Mouse (Mus musculus): ENCODE results near the gene Rnf145.
"Not testable (repeated sequence)": the region's sequence is repeated elsewhere in the genome, so short reads cannot be mapped to it uniquely, and the experiment has no call there.

Rnf145 gene

DNA sequence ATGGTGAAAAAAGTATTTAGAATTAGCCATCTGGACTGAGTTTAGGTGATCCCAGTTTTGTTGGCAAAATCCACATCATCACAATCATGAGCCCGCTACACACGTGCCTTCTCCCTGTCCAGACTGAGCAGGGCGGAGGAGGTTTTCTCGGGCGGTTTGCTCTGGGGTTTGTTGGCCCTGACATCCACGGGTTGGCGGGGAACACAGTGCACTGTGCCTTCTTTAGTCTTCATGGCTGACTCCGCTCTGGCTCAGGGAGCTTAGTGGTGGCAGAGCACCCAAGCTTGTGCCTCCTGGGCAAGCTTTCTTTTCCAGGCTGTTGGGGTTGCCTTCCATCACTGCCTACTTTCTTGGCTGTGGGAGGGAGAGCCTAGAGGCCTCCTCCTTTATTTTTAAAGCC, 41.6 kb downstream of the Rnf145 start:
- intact Hi-C loops (cut with DNase I), result no loop called here

DNA sequence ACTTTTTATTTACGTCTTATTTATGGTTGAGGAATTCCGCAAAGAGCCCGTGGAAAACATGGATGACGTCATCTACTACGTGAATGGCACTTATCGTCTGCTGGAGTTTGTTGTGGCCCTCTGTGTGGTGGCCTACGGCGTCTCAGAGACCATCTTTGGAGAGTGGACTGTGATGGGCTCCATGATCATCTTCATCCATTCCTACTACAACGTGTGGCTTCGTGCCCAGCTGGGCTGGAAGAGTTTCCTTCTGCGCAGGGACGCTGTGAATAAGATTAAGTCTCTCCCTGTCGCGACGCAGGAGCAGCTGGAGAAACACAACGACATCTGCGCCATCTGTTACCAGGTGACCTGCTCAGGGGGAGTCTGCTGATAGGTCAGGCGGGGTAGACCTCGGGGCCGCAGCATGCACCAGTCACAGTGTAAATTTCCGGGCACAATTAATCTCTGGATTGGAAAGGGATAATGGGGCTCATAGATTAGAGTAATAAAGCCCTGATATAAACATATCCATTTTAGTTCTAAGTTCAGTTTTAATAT, 42.8 kb downstream of the Rnf145 start:
- intact Hi-C loops (cut with DNase I), result no loop called here

DNA sequence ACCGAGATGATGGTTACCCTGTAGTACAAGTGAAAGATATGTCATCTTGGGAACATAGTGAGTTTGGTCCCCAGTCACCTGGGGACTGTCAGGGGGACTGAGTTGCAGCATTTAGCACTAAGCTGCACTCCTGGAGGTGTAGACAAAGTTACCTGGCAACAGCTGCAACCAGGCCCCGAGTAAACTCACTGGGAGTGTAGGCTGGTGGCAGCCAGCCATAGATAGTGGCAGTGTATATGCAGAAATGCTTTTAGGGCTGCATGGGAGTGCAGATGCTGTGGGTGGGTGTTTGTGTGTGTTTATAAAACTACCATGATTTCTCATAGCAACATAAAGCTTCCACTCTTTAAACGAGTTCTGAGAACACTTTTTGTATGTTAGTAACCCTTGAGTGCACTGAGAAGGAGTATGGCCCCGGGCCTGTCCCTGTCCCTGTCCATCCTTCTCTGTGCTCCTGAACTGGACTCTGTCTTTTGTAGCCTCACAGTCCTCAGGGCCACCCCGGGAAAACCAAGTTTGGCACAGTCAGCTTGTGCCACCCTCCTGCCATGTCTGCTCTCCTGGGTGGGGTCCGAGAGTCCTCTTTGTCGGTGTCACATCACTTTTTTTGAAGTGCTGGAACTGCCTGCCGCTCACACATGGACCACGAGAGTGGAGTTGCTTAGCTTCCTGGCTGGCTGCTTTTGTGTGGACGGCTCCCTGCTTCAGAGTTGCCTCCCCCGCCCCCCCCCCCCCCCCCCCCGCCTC, 43.8 kb downstream of the Rnf145 start:
- intact Hi-C loops (cut with DNase I), result no loop called here

DNA sequence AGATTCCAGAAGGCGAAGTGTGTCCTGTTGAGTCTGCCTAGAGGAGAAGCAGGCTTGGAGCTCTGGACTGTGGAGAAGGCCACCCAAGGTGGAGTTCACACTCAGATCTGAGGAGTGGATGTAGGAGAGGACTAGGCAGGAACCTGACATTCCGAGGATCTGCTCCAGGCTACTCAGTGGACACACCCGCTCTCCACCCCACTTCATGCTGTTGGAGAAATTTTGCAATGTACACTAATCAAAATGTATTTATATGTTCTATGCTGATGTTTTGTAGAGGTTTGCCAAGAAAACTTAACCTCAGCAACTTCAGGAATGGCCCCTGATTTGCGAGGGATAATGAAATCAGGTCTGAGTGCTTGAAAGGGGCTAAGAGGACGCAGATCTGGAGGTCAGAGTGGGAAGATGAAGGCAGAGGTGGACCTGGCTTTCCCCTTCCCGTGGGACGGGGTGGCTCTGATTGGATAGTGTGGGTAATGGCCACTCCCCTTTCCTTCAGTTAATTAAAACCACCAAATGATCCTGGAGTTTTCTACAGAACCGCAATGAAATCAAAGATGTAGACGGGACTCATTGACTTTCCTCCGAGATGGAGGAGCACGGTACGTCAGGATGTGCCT, 45.6 kb downstream of the Rnf145 start:
- intact Hi-C loops (cut with DNase I), result no loop called here

DNA sequence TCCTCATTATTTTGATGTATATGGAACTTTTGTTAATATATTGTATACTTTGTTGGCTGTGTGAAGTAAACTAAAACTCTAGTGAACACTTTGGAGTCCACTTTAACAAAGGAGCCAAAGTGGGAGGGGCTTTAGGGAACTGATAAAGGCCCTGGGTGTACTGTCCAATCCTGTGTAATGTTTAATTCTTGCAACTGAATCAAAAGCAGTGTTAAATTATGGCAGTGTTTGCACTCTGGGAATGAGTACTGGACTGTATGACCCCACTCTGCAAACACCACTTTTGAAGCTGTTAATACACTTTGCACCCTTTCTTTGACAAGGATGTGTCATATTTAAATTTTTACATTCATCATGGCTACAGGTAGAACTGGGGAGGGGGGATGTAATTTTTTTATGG, 46.2 kb downstream of the Rnf145 start:
- intact Hi-C loops (cut with DNase I), result no loop called here

DNA sequence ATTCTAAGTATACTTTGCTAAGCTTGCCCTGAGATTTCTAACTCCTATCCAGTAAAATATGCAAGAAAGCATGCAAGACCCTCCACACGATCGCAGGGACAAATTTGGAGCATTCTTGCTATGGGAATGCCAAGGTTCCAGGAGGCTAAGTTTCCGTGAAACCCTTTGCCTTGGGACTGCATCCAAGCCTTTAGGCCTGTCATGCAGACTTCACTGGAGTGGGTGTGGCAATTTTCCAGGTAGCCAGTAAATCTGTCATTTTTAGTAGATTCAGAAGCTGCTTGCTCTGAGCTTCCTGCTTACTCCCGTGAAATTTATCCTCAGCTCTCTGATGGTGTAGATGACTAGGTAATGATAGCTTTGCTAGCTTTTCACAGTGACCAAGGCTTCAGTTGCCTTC, 51.6 kb downstream of the Rnf145 start:
- intact Hi-C loops (cut with DNase I), result not testable (repeated sequence)

DNA sequence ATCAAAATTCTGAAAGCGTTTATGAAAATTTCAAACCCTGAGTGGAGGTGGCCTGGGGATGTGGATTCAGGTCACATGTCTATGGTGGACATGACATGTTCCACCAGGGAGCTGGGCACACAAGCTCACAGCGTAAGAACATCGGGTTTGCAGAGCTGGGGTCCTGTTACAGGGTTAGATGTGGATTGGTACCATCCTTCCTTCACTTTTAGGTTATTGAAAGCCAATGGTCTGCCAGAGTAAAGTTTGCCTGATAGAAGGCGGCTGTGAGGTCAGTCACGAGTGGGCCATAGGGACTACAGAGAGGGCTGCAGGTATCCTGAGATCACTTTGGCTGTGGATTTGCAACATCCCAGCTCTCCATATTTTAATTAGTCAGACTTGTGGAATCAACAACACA, 54.0 kb downstream of the Rnf145 start:
- intact Hi-C loops (cut with DNase I), result no loop called here

DNA sequence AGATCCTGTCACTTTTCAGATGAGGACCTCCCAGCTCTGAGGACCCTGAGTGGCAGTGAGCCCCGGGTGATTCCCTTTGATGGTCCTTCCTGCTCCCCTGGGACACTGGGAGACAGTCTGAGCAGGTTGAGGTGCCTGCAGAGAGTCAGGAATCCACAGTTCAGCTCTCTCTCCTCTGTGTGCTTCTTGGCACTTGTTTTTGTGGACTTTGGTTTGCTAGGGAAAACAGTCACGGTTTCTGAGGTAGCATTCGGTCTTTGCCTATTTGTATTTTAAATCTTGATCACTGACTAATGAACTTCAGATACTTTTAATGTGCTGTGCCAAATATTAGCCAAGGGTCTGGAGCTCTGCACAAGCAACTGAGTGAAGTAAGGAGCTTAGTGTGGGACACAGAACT, 54.6 kb downstream of the Rnf145 start:
- intact Hi-C loops (cut with DNase I), result no loop called here

DNA sequence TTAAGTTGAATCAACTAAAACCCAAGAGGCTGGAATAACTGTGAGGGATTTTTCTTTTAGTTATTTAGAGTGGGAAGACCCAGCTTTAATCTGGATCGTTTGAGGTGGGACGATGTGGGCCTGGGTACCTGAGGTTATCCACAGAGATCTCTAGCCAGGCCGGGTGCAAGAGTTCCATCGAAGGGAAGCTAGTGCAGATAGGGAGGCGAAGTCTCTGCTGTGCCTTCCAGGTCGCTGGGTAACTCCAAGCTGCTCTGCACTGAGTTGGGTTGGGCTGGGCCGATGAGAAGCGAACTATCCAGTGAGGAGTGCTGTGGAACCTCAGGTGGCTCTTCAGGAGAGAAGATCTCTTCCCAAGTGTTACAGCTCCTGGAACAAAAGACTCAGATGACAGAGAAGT, 55.6 kb downstream of the Rnf145 start:
- intact Hi-C loops (cut with DNase I), result no loop called here

DNA sequence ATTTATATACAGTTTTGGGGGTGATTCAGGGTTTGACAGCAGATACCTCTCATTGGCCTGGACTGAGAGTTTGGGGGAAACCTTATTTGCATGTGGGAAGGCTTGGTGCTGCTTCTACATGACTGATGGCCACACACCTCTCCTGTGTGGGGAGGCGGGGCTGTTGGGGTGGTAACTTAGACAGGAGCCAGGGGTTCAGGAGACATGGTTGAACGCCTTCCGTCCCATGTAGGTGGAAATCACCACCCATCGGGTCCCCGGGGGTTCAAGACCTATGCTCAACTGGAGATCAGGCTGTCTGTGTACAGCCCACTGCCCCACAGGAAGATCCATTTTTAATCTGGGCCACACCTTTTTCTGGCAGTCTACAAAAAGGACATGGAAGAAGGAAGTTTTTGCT, 56.1 kb downstream of the Rnf145 start:
- intact Hi-C loops (cut with DNase I), result loop anchor here (5.0 kb wide), 1 partner anchor 103 kb away; the partner anchor contains the start of gene Ublcp1

DNA sequence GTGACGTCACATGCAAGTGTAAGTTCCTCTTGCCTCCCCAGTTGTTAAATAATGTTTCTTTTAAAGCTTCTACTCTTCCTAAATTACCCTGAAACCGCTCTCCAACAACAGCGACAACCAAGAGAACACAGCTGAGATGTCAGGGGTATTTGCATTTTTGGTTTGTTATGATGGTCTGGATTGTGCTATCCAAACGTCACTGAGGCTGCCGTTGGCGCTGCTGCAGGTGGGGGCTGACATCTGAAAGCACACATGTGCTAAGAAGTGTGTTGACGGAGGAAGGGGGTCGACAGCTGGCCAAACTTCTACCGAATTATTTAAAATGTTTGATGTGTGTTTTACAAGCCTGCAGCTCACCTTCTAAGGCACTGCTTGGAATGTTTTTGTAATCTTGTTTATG, 59.1 kb downstream of the Rnf145 start:
- intact Hi-C loops (cut with DNase I), result loop anchor here (5.0 kb wide), 1 partner anchor 106 kb away; the partner anchor contains the start of gene Ublcp1

DNA sequence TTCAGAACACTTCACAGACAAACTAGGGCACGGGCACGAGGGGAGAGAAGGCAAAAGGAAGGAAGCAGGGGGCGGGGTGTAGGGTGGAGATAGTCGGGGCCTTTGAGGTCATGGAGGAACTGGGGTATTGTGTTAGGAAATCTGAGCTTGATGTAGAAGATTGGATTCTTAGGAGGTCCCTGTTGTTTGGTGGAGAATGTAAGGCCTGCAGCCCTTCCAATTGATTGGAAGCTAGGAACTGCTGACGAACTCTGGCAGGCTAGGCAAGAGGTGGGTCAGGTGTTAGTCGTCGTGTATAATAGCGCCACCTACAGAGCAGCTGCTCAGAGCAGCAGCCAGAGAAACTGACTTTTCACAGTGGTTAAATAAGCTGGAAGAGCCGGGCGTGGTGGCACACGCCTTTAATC, 62.5 kb downstream of the Rnf145 start:
- intact Hi-C loops (cut with DNase I), result no loop called here

DNA sequence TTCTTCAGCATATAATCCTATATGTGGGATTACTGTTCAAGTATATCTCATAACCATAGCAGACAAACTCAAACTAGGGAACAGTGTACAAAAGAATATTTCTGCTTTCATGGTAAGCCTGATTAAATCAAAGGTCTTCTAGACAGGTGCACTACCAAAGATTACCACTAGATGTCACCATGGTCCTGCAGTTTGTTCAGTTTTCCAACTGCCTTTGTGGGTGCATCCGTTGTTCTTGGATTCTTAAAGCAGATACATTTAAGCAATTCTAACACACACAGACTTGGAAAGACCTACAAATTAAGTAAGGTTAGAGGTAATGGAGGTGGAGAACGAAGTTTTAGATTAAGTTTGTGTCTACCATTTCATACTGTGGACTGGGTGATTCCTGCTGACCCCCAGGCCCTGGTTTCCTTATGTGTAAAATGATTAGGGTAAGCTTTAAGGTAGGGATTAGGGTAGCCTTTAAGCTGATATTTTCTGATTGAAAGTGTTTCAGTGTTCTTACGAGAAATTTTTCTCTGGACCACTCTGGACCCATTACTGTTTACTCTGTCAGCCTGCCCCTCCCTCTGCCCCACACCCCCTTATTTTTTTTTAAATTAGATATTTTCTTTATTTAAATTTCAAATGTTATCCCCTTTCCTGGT, 67.4 kb downstream of the Rnf145 start:
- intact Hi-C loops (cut with DNase I), result no loop called here

DNA sequence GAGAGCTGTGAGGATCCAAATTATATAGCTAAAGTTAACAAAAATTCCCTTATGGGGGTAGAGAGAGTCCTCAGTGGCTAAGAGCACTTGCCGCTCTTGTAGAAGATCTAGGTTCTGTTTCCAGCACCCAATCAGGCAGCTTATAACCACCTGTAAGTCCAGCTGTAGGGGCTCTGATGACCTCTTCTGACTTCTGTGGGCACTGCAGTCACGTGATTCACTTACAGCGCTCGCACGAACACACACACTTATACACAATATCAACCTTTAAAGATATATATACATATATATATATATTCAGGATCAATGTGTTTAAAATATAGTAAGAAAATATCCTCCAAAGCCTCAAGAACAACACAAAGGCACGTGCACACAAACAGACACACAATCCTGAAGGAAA, 74.3 kb downstream of the Rnf145 start:
- intact Hi-C loops (cut with DNase I), result no loop called here

DNA sequence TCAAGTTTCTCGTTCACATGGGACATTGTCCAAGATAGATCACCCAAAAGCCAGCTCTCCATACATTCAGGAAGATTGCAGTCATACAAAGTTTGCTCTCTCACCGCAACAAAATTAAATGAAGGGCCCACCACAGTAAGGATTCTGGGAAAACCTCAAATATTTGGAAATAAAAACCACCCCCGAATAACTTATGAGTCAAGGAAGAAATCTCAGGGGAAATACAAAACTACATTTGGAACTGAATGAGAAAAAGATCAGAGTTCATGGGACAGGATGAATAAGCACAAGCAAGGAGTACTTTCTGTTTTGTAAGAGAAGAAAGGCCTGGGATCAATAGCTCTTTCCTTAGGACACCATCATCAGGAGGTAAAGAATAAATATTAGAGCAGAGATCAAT, 76.0 kb downstream of the Rnf145 start:
- intact Hi-C loops (cut with DNase I), result no loop called here

DNA sequence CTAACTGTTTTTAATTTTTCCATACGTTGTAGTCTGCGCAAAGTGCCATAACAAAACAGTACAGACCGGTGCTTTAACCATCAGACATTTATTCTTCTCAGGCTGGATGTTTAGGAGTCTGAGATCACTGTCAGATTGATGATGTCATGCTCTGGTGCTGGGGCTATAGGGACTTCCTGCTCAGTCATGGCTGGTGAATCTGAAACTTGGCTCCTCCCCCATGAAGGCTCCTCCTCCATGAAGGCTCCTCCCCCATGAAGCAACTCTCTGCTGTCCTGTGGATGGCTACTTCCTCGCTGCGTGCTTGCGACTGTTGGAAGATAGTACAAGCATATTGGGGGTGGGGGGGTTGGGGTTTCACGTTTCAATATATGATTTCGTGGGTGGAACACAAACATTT, 88.1 kb downstream of the Rnf145 start:
- intact Hi-C loops (cut with DNase I), result no loop called here

DNA sequence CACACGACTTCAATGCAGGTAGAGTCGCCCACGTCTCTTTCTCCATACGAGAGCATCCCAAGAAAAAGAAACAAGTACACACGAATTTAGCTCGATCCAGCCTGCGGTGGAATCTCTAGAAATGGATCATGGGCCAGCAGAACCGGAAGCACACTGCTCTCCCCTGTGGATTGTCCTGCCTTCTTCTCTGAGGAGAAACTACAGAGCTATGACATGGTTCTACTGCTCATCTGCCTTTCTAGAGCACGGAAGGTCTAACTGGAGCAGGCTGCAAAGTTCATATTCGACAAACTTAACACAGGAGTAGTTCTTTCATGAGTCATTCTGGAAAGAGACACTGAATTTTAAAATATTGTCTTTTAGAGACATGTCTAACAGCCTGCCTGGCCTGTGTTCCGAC, 89.9 kb downstream of the Rnf145 start:
- intact Hi-C loops (cut with DNase I), result no loop called here

DNA sequence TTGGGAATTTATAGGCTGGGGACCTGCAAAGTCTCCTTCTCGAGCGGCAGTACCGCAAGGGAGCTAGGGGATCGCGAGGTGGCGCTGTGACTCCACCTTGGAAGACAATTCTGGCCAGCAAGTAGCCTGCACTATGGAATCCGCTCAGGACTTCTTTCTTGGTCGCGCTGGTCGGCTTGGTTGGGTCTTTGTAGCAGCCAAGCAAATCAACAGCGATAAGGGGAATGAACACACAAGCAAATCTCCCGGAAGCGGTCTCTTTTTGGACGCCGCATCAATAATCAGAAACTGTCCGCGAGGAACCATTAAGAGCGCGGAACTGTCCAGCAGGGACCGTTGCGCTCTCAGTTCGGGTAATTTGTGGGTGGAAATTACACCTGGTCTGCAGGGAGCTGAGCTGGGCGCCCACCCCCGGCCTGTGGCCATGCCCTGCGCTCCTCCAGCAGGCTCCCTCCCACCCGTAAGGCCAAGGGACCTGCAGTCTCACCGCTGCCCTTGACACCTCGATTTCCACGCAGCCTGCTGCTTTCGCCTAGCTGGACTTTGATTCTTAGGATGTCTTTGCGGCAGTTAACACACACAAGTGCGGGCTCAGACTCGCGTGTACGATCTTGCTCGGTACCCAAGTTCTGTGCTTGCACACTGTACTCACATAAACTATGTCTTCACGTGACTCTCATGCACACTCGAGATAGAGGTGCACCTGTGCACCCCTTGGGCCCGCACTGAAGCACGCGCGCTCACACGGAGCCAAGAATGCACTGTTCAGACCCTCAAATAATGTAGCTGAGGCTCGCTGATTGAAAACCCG, 92.4 kb downstream of the Rnf145 start:
- intact Hi-C loops (cut with DNase I), result loop anchor here (2.0 to 10.0 kb wide), 3 partner anchors 164 to 926 kb away; no protein-coding TSS in a partner anchor

DNA sequence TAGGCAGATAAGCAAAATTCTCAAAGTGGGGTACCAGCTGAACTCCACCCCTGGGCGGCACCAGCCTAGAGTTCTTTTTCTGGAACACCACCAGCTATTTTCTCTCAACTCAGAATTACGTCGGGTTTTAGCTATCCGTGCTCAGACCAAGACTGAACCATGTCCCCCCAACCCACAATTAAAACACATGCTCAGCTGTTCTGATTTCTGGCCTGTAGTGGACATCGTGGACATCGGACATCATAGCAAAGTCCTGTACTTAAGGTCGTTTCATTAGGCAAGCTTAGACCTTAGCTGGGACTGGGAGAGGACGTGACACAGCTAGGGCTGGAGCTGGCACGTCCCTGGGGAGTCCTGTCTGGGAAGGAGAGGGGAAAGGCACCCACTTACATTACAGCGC, 93.4 kb downstream of the Rnf145 start:
- intact Hi-C loops (cut with DNase I), result loop anchor here (5.0 to 10.0 kb wide), 2 partner anchors 163 to 925 kb away; no protein-coding TSS in a partner anchor

DNA sequence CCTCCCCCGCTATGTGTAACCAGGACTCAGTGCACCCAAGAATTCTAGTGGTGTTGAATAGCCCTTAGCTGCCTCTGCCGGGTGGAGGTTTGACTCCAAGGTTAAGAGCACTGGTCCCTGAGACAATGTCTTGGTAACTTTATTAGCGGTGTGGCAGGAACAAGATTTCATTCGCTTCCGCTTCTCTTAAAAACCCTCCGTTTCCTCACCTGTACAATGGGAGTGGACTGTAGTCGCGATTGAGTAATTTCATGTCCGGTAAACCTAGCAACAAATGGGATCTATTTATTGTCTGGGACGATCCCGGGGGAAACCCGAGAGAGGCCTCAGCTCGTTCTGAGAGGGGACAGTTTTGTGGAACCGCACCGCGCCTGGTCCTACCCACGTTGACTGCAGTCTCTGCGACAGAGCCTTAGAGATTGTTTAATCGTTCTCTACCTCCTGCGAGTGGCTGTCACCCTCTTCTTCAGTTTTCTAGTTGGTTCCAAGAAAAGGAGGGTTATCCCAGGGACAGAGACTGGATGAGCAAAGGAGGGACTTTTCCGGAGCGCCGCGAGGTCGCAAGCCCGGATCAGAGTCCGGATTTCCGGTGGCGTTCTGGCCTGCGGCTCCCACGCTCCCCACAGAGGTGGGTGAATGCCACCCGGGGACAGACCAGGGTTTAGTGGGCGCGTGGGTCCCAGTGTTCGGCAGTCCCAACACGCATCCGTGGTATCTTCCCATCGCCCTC, 94.1 kb downstream of the Rnf145 start:
- intact Hi-C loops (cut with DNase I), result loop anchor here (5.0 to 10.0 kb wide), 2 partner anchors 162 to 924 kb away; no protein-coding TSS in a partner anchor

Data from adrenal gland (tissue).